Mouse (Mus musculus): ENCODE measurements around the gene Selplg.

Selplg gene

DNA sequence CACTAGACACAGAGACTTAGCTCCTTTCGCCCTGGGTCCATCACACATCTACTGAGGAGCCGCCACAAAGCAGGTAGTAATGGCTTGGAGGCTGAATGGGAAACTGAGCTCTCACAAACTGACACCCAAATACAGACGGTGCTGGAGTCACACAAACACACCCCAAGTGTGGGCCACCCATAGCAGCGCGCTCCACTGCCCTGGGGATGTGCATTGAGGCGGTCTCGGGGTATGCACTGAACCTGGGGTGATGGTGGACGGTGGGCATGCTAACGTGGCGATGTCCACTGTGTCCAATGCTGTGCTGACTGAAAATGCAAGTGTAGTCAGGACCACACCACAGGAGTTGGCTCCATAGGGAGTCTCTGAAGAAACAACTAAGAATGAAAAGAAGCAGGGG is 22.7 kb upstream of the Selplg start:
- DNase-seq (ENCODE audit: low read depth, low spot score): no peak

DNA sequence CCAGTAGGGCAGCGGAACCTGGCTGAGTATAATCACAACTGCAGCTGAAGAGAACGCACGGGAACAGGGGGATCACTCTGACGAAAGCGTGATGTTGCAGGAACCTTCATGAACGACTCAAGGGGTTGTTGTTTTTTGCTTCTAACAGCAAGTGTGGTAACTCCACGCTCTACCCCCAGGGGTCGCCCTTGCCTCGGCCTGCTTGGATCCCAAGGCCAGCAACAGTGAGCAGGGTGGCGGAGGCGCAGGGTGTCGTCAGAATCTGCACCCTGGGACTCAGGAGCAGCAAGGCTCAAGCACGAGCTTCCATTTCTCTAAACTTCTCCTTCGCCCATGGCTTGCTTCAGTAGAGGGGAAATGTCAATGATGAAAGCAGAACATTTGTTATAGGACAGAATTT is 22.1 kb upstream of the Selplg start:
- DNase-seq (ENCODE audit: low read depth, low spot score): peak; percentile 82

DNA sequence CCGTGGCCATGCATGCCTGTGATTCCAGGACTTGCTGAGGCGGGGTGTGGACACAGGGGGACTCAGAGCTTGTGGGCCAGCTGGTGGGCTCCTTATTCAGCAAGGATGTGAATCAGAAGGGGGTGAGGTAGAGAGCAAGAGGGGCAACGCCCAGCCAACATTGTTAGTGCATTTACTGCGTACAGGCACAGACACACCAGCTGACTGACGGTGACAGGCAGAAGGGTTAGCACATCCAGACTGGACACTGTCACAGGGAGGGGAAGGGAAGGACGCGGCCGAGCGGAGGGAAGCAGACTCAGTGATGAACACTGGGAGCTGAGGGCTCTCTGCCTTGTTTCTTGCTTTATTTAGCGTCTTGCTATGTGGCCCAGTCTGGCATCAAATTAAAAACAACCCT is 21.1 kb upstream of the Selplg start:
- DNase-seq (ENCODE audit: low read depth, low spot score): no peak

DNA sequence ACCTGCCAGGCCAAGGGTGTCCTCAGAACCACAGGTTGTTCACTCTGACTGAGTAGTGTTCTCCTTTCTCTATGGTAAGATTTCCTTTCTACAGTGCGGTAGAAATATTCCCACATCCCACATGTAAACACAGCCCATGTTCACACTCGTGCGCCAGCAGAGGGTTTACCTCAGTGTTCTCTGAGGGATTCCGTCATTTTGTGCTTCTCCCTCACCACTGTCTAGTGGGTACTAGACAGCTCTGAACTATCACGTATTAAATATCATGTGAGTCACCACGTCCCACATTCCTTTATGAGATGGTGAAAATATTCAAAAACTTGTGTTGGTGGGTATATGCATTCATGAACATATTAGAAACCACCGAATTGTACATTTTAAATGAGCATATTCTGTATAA is 20.0 kb upstream of the Selplg start:
- no peak for DNase-seq (ENCODE audit: low read depth, low spot score)

DNA sequence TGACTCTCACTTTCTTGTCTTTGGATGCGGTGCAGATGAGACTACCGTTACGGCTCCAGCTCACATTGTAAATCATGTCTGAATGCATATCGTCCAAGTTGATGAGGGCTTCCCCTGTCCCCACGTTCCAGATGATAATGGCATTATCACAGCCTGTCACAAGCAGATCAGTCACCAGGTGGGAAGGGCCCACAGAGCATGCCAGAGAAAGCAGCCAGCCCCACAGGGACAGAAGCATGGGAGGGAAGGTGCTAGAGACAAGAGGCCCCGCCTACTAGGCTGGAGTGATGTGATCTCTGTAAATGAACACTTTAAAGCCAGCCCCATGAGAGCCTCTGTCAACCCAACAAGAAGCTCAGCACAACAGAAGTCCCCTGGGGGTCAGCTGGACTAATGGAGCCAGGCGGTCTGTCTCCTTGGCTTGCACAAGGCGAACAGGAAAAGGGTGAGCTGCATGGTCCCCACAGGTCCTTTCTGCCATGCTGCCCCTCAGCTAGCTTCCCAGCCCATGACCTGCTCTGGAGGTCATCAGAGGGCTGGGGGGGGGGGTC is 18.3 kb upstream of the Selplg start:
- no peak for DNase-seq (ENCODE audit: low read depth, low spot score)

DNA sequence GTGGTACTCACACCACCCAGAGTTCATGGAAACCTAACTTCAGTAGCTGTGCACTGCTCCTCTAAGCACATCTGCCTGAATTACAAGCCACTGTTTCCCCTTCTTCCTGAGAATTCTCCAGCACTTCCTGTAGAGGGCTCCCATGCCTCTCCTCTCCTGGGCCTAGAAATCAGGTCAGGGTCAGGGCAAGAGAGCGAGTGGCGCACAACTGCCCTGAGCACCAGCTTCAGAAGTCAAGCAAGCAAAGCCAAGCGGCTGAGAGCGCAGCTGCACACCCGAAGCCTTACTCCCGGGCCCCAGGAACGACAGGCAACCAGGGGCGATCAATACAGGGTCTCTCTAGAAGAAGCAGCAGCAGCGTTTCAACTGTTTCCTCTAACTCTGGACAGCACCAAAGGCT is 15.2 kb upstream of the Selplg start:
- no peak for DNase-seq (ENCODE audit: low read depth, low spot score)

DNA sequence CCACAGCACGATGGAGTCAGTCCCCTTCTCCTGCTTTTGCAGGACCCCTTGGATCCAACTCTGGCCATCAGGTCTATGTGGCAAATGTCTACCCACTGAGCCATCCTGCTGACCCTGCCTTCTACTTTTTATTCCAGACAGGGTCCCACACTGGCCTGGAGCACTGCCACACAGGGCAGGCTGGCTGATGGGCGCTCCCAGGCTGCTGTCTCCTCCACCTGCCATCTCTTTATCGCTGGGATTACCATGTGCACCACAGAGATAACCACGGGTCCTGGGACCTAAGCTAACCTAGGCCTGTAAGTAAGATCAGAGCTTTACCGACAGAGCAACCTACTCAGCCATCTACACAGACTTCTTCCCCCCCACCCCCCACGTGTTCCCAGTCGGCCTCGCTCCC is 14.2 kb upstream of the Selplg start:
- no peak for DNase-seq (ENCODE audit: low read depth, low spot score)

DNA sequence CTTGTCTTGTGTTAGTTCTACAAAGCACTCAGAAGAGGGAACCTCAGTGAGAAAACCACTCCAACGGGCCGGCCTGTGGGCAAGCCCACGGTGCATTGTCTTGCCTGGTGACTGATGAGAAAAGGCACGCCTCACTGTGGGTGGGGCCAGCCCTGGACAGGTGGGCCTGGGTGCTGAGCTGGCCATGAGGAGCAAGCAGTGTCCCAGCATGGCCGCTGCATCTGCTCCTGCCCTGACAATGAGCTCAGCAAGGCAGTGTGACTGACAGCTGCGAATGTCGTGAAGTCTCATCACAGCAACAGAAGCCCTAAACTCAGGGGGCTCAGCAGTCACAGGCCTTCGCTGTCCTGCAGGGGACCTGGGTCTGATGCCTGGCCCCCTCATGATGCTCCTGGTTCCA is 13.2 kb upstream of the Selplg start:
- no peak for DNase-seq (ENCODE audit: low read depth, low spot score)

DNA sequence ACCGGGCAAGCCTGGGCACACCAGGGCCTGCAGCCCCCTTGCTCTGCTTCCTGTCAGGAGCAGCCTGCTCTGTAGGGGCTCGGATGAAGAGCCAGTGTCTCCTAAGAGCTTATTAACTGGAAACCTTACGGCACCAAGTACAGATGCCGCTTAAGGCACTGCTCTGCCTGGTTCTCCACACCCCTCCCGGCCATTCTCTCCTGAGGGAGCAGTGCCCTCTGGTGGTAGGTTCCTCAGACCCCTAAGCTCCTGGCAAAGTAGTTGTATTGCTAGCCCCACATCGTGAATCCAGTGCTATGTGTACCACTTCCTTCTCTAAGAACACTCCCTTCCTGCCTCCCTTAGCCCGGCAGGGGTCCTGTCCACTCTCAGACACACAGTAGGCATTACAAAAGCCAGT is 12.3 kb upstream of the Selplg start:
- DNase-seq (ENCODE audit: low read depth, low spot score): peak; percentile 85

DNA sequence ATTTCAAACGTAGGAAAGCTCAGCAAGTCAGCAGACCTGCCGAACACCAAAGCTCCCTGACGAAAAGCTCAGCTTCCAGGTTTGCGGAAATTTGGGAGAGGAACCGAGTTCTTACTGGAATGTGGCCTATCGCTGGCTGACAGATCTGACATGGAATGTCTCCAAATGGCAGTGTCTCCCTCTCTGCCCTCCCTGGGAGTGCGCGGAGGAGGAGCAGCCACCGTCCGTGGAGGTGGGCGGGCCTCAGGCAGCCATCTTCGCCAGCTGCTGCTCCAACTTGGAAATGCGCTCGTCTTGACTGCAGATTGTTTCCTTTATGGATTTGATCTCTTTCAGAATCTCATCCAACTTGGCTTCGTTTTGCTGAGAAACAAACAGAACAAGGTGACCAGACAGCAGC is 11.7 kb upstream of the Selplg start:
- peak; percentile 38 for DNase-seq (ENCODE audit: low read depth, low spot score)

DNA sequence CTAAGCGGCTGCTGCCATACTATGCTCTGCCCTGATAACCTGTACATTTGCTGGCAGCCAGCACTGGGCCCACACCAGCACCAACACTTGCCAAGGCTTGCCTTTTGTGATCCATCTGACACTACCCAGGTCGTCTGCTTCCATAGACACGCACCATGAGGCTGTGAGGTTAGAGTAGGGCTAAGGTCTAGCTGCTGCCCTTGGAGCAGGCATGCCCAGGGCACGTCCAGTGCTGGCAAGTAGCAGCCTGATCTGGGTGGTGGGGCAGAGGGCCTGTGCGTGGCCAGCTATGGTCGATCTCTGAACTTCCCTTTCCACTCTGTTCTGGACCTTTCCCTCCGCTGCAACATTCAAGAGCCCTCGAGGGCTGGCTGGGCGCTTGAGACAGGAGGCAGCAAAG is 10.5 kb upstream of the Selplg start:
- peak; percentile 48 for DNase-seq (ENCODE audit: low read depth, low spot score)

DNA sequence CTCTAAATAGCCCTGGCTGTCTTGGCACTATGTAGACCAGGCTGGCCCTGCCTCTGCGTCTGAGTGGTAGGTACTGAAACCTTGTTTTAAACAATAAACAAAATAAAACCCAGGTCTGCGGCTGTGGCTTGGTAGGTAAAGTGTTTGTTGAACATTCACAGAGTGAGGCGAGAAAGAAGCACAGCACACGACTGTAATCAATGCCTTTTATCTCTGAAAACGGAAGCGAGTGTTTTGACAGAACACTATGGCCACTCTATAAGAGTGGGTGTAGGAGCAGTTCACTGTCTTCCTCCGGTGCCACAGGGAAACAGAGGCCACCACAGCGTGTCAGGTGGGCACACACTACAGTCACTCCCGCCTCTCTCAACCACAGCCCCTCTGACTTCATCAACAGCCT is 9.8 kb upstream of the Selplg start:
- no peak for DNase-seq (ENCODE audit: low read depth, low spot score)

DNA sequence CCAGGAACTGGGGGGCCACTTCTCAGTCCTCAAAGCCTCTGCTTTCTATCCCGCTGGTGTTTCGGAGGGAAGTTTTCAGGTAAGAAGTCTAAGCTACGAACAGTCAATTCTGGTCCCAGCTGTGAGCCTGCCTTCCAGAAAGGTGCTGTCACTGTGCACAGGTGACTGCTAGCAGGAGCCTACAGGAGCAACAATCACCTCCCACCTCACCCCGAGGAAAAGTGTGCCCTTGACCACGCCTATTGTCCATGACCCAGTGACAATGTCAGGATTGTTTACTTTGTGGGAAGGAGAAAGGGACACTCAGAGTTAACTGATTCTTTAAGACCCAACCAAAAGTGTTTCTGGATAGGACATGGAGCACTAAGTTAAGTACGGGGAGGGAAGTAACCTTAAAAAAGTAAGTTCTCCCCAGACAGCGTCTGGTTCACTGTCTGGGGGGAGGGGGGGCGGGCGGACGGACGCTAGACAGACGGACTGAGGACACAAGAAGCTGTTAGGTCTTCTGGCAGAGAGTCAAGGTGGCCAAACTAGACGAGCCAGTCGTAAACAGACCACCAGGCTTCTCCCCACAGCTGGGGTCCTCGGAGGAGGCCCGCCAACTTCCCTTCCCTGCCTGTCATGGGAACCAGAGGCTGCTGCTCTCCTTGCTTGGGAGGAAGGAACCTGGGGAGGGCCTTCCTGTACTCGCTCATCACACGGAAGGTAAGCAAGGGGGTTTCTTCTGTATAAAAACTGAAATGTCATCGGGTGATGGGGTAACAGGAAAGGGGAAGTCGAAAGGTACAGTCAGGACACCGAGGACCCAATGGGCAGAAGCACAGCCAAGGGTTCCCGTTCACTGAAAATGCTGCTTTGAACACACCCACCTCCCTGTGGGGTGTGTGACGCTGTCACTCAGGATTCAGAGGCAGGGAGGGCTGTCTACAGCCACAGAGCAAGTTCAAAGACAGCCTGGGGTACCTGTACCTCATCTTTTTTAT is 9.1 kb upstream of the Selplg start:
- no peak for DNase-seq (ENCODE audit: low read depth, low spot score)

DNA sequence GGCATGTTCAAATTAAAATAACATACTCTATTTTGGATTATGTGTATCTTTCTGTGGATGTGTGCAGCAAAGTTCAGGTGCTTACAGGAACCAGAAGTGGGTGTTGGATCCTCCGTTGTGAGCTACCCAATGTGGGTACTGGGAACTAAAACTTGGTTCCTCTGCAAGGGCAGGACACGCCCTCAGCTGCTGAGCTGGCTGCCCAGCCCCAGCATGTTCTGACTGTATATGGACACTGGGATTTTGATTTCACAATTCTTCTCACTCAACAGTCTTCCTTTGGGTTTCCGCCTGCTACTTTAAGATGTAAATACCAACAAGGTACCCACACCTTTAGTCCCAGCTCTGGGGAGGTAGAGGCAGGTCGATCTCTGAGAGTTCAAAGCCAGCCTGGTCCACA is 8.0 kb upstream of the Selplg start:
- DNase-seq (ENCODE audit: low read depth, low spot score): no peak

DNA sequence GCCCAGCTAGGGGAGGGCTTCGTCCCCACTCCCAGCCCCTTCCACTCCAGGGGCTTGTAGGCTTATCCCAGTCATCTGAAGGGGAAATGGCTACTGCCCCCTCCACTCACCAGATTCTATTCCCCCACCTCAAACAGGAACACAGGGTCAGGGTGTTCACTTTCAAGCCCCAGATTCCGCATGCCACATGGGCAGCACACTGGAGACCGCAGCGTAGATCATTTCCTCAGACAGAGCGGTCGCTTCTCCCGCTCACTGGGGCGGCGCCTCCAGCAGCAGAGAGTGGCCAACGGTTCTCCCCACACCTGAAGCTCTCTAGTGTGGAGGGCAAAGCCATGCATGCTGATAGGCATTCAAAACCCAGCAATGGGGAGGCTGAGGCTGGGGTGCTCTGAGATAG is 4.5 kb upstream of the Selplg start:
- no peak for DNase-seq (ENCODE audit: low read depth, low spot score)

DNA sequence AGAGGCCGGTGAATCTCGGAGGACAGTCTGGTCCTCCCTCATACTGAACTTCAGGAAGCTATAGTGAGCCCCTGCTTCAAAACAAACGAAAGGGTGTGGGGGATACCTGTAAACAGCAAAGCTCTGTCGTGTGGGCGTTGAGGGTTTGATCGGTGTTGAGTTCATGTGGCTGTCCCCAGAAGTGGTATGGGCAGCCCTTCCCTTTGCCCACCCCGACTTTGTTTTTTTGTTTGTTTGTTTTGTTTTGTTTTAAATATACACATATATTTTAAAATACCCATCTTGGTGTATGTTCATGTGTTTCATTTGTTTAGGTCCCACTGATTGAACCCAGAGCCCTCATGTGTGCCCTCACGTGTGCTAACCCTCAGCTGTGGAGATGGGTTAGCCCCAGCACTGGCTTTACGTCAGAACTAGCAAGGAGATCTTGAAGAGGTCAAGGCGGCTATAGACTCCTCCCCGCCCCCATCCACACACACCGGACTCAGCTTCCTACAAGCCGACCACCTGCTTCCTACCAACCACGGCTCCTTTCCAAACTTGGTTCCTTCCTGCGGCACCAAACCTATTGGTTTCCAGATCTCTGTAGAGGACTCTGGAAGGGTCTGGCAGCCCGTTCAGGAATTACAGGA is 988 bp upstream of the Selplg start:
- no peak for DNase-seq (ENCODE audit: low read depth, low spot score)

DNA sequence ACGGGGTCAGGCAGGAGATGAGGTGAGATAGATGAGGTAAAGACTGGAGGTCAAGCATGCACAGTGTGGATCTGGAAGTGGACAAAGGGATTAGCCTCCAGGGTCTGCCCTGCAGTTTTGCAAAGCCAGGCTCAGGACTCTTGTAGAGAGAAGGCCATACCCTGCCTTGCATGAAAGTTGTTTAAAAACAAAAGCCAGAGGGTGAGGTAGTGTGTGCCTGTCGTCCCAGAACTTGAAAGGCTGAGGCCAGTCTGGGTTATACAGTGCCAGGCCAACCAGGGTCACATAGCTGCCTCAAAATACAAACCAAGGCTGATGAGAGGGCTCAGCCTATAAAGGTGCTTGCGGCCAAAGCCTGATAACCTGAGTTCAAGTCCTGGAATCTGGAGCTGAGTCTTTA is 703 bp downstream of the Selplg start:
- no peak for DNase-seq (ENCODE audit: low read depth, low spot score)

DNA sequence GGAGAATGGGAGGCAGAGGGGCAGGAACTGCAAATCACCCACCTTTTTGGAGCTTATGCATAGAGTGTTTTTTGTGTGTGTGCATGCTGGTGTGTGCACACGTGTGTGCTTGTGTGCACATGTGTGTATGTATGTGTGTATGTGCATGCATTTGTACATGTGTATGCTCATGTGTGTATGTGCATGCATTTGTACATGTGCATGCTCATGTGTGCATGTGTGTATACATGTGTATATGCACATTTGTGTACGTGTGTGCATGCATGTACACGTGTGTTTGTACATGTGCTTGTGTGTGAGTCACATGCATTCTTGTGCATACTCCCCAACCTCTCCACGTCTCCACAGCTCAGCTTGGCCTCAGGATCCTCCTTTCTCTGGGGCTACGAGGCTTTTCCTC is 1.6 kb downstream of the Selplg start:
- no peak for DNase-seq (ENCODE audit: low read depth, low spot score)

DNA sequence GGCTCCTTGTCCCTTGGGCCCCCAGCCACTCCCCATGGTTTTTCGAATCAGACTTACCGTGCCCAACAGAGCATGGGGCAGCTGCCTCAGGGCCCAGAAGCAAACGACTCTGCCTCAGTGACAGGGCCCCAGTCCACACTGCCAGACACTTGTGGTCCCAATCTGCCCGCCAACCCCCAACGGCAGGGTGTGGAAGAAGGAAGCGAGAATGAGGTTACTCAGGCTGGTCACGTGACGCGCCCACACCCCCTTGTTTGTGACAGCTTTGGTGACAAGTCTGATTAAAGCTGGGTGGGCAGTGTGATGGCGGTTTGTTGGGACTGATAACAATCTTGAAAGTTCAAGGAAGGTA is 2.2 kb downstream of the Selplg start:
- no peak for DNase-seq (ENCODE audit: low read depth, low spot score)

DNA sequence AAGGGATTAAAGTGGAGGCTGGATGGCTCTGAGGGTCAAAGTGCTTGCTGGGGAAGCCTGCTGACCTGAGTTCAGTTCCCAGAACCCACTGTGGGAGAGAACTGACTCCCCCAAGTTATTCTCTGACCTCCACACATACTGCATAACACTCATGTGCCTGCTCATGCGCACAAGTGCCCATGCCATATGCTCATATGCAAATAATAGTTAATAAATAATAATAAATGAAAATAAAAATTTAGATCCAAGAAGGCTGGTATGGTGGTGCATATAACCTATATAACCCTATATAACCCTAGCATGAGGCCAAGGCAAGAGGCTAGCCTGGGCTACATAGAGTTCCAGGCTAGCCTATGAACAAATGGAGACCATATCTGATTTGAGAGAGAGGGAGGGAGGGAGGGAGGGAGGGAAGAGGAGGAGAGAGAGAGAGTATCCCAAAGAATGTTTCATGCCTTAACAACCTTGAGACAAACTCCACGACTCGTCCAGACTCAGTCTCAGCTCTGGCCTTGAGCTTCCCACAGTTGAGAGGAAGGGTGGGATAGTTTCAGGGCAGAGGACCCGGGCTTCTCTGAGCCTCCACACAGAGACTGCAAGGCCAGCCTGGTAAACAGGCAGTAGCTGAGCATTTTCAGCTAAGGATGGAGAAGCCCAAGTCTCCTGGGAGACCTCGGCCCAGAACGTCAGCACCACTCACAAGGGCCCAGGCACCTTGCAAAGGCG is 2.7 kb downstream of the Selplg start:
- no peak for DNase-seq (ENCODE audit: low read depth, low spot score)

DNA sequence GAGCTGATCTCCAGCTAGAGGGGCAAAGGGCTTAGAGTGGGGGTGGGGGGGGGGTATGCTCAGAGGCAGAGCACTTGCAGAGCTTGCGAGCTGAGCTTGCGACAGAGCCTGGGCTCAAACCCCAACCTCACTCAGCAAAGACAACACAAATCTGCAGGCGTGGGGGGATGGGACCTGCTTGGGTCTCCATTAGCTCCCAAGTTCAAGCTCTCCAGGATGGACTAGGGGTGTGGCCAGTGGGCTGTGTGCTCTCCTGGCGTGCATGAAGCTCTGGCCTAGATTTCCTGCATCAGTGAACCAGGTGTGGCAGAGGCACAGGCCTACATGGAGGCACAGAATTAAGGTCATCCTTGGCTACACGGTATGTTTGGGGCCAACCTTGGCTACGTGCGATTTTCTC is 4.0 kb downstream of the Selplg start:
- DNase-seq (ENCODE audit: low read depth, low spot score): no peak

DNA sequence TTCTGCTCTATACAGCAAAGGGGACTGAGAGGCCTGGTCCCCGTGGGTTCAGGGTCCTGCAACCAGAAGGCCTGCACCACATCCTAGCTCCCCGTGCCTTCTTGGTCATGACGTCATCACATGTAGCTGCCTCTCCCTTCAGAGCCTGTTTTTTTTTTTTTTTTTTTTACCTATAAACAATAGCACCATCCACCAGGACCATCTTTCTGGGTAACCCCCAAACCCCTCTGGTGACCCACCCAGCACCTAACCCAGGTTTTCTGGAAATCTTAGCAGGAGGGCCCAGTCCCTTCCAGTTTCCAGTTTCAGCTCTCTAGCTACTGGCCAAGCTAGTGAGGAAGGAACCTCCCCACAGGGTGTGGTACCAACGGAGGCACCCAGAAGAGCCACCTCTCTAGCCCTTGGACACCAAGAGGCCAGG is 4.4 kb downstream of the Selplg start:
- DNase-seq (ENCODE audit: low read depth, low spot score): no peak

Data from ES-CJ7 (cell line).